Mouse (Mus musculus) adrenal gland, adult 18-20 months (tissue): Measurements from ENCODE around the gene Stom. TPM values are rescaled to one million over a fixed set of nuclear protein-coding genes. Genes with fewer than 3 reads are reported as not detected.

Source experiments
- DNase-seq, 2 experiments: peaks; one replicate each; pipeline ENCODE4 v3.0.0; 2021 to 2022; ENCODE audit warnings: low spot score in 2 of 2
- total RNA-seq, 2 experiments: library from RNA; stranded (reverse); gene quantifications; 1 replicate in 1 of 2; 2 replicates in 1 of 2; pipeline ENCODE4 v1.2.3; 2021

Gene Stom
- total RNA-seq, 2 experiments from 2014 or later, result 46.9 to 80.6 TPM

DNA sequence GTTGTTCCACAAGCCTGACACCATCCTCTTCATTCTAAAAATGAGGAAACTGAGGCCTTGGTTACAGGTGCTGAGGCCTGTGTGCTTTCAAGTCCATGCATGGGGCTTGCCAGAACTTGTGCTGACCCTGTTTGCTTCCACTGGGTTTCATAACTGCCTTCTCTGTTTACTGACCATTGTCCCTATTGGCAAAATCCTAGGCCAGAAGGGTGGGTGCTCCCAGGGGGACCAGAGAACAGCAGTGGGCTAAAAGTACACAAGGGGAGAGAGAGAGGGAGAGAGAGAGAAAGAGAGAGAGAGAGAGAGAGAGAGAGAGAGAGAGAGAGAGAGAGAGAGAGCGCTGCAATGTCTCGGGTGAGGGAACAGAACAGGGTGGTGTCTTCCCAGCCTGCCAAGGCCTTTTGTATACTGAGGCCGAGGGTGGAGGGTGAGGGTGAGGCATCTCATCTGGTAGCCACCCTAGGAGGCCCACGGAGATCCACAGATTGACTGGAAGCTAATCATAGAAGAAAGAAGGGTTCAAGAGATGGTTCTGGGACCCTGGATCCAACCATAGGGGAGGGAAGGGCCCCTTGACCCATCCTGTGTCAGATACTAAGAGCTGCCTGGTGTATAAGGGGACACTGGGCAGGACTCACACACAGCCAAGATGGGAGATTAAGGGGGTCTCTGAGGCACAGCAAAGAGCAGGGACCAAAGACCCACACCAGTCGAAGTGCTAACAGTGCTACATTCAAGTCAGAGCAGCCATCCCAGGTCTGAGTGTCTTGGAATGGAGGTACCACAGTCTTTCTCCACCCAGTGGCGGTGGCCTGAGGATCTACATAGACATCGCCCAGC lies 58.2 kb downstream of the Stom start:
- no peak for DNase-seq

DNA sequence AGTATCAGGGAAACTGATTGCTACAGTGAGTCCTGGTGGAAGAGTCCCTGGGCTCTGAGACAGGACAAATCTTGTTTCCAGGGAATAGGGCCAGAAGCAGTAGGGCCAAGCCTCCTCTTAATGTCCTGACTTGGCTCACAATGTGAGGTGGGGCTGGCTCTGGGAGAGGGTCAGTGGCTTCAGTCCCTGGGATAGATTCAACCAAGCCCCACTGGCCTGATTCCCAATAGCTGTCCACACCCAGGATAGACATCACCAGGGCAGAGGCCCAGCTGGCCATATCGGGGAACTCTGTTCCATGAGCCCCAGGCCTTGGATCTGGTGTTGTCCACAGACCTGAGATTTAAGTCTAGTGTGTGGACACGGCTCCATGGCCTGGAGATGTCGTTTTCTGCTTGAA lies 59.1 kb downstream of the Stom start:
- DNase-seq, result no peak

DNA sequence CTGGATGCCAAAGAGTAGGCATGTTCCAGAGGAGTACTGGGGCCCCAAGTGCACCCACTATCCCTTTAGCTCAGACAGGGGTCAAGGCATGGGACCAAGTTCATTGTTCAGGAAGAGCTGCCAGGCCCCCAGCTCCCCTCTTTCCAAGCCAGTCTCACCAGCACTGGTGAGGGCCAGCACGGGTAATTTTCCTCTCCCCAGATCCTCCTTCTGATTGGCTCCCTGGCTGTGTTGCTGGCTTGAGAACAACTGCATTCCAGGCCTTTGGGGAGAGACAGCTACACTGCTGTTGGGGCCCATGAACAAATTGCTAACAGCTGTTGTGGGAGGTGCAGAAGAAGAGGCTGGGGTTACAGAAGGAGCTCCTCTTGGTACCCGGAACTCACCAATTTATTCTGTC lies 63.2 kb downstream of the Stom start:
- DNase-seq, result no peak

DNA sequence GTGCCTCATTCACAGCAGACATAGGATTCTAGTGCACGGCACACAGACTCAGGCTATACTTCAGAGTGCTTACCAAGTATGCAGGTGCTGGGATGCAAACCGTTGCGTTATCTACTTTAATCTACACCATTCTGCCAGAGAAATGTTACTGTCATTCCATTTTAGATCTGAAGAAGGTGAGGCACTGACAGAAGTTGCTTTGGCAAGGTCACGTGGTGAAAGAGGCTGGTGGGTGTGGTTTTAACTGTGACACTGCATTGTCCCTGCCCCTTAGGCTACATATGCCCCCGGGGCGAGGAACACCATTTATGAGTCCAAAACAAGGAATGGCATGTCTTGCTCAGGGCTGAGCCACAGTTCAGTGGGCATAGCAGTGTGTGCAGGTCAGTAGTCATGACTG lies 63.9 kb downstream of the Stom start:
- no peak for DNase-seq

DNA sequence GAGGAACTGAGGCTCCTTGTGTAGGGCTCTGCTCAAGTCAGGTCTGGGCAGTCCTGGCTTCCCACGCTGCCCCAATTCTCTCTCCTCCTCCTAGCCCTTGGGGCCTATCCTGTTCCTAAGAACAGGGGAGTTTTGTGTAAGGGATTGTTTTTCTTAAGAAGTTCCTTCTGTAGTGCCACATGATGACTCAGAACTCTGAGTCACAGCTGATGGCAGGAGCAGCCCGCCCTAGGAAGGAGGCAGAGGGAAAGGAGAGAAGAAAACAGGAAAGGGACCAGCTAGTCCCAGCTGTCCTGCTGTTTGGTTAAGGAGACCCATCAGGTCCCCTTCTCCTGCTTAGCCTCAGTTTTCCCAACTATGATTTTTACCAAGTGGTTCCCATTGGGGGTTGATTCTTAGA lies 65.0 kb downstream of the Stom start:
- no peak for DNase-seq

DNA sequence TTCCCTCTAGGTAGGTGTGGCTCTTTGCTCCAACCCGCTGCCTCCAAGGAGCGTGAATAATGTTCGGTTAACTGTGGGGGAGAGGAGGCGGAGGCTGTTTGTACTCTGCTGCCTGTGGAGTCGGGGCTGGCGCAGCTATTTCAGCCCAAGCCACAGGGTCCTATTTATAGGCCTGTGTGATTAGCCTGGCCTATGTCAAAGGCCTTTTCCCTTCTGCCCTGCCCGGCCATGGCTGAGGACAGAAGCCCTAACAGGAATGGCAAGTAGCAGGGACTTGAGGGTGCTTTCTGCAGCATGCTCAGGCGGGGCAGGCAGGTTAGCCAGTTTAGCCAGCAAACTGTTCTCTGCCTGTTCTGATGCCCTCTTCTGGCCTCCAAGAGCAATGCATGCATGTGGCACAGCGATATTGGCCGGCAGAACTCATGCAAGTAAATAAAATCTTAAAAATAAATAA lies 66.2 kb downstream of the Stom start:
- peak in 1 of 2 experiments; percentile 45 for DNase-seq

DNA sequence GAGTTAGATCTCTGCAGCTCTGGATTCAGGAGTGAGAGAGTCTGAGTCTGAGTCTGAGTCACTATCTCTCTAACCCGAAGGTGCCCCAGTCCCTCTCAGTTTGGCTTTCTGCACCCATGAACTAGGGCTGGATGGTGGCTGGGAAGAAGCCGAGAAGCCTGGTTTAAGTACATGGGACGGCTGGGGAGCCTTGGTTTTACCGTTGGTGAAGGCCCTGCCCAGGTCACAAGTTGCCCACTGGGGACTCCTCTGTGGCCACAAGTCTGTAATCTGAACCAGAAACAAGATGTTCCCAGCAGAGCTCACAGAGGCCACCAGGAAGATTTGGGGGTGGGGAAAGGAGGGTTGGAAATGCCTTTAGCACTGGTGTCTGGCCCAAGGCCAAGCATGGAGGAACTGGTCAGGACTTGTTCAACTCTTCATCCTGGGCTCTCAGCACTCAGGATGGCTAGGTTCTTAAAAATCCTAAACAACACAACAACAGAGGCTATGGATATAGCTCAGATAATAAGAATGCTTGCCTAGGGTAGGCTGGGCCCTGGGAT lies 67.0 kb downstream of the Stom start:
- no peak for DNase-seq

DNA sequence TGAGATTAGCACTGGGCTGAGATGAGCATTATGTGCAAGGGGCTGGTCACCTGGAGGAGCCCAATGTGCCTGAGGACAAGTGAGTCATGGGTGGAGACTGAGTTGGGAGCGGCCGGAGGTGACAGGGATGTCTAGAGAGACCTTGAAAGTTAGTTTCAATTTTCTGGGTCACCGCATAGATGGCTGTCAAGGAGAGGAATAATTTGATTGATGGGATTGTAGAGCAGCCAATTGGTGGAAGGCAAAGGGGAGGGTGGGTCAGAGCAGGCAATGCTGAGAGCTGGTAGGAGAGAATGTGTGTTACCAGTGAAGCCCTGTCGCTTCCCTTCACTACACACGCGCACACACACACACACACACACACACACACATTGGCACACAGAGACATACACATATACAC lies 67.6 kb downstream of the Stom start:
- no peak for DNase-seq

DNA sequence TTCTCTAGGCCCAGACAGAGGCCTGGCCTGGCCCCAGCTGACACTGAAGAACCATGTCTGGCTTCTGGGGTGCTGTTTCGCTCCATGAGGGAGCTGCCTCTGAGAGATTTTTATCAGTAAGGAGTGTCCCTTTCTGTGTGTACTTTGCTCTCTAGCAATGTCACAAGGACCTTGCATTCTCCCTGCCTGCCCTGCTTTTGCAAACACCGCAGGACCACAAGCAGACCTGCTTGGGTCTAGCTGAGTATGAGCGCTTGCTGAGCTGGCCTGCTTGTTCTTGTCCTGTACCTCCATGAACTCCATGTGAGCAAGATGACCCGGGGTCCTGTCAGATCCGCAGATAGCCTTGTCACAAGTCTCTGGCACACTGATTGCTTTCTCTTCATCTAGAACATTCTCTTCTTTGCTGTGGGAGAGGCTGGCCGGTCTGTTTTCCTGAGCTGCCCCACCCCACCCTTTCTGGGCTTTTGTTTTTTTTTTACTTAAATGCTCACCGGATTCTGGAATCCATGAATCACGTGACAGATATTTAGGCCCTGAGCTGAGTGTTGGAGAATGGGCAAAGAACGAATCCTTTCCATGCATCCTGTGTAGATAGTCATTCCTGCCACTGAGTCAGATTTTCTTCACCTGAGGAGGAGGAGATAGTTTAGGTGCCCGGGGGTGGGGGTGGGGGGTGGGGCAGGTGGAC lies 68.8 kb downstream of the Stom start:
- DNase-seq, result no peak

DNA sequence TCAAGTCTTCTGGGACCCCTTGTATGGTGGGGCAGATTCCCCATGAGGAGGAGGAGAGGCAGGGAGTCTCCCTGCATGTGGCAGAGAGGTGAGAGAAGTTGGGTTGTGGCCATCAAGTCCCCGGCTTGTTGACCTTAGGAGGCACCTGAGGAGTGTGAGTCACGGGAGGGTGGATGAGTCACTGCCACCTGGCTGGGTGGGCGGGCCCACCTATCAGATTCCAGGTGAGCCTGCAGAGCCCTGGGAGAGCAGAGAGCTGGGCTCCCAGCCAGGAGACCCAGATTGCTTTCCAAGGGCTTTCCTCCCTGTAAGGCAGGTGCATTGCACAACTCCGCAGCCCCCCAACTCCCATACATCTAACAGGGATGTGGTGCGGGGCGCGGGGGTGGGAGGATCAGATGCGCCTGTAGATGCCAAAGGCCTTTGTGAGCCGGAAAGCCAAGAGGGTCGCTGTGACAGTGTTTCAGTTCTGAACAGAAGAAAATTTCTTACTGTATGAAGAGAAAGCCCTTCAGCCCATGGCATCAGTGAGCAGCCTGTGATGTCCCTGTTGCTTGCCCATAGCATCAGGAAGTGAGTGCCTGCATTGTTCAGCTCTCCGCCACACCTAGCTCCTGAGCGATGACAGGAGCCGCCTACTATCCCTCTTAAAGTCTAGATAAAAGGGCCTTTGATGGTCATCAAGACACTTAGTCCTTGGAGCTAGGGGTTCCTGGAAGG lies 69.5 kb downstream of the Stom start:
- DNase-seq, result no peak

DNA sequence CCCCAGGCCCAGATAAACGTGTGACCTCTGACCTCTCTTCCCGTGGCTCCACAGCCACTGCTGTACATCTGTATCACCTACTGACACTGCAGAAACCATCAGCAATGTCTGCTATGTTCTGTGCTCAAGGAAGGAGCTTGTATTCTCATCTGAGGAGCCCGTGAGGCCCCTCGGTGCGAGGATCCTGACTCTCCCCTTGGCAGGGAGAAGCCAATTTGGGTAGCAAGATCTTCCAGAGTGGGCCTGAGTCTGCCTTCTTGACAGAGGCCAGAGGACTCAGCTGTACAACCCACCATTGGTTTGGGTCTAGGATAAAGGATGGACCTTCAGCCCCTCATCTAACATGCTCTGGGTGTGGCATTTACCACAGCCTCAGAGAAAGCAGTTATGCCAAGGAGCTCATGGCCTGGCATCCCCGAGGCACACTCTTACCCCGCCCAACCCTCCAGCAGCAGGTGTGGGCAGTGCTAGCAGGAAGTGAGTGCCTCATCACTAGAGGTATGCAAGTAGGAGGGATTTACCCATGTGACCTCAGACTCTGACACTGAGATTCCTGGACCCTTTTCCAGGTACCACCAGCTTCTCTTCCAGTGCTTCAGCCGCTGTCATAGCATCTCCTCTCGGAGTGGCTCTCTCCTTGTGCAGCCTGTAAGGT lies 70.4 kb downstream of the Stom start:
- no peak for DNase-seq

DNA sequence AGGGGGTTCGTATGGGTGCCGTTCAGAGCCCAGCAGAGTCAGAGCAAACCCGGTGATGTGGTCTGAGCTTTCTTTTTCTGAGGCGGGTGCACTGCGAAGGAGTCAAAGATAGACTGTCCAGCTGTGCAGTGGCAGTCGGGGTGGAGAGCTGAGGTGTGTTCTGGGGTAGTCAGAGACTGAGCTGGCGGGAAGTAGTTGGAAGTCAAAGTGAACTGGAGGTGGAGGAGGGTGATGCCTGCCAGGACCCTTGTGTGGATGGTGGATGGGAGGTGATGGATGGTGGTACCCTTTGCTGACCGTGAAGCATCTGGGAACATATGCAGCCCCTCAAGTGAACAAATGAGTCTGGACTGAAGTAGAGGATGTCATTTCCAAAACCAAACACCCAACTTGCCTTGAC lies 71.0 kb downstream of the Stom start:
- no peak for DNase-seq

DNA sequence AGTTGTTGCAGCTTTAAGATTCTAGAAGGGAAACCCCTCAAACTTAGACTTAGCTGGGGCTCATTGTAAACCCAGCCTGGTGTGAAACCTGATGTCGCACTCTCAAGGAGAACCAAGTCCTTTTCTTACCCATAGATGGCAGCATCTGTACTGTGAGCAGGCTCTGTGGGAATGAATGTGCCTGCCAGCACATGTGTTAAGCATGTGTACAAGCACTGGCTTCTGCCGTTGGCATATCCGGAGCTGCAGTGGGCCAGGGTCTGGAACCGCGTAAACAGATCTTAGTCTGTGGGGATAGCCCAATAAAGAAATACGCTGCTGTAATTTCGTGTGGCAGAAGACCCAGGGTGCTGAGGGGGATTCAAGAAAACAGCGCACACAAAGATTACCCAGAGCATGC lies 71.5 kb downstream of the Stom start:
- DNase-seq, result no peak

DNA sequence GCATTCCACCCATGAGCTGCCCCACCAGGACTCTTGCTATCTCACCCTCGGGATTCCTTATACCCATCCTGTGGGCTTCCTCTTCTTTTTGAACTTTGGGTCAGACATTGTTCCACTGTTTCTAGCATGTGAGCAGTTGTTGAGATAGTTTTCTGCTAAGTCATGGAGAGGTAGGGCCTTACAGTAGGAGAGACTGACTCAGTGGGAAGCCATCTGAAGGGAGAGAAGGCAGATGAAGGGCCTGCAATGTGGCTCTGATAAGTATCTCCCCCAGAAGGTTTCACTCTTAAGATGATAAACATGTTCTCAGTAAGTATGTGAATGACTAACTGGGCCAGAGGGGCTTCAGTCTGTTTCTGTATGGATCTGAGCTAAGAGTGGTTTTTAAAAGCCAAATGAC lies 72.7 kb downstream of the Stom start:
- DNase-seq, result no peak

Other genes with a start within 250 kb of the Stom start
- gene AI182371, start 235.4 kb downstream of the Stom start, total RNA-seq, result under 1 TPM in 1 of 2 experiments, not detected in 1; 0.46 TPM
- 10 to 100 TPM in 1 of 2 experiments, 1 to 10 TPM in 1; 7.7 to 11.4 TPM for gene Cntrl, start 227.5 kb downstream of the Stom start, total RNA-seq
- gene Rab14, start 135.9 kb downstream of the Stom start, total RNA-seq, result 100 to 1,000 TPM; 187 to 226 TPM
- 100 to 1,000 TPM; 364 to 767 TPM for gene Gsn, start 80.6 kb downstream of the Stom start, total RNA-seq
- gene 4930568D16Rik, start 30.8 kb upstream of the Stom start, total RNA-seq, result not detected
- gene 4930402F06Rik, start 60.2 kb upstream of the Stom start, total RNA-seq, result not detected
- 1 to 10 TPM; 9.4 to 9.8 TPM for gene Ggta1, start 126.3 kb upstream of the Stom start, total RNA-seq
- 10 to 100 TPM; 43.5 to 87.3 TPM for gene Dab2ip, start 221.3 kb upstream of the Stom start, total RNA-seq